Mouse (Mus musculus) midbrain, embryonic 12.5 days (tissue): ENCODE data around the gene Zfp575. TPM values are rescaled to one million over a fixed set of nuclear protein-coding genes. Genes with fewer than 3 reads are reported as not detected.

Experiments
- ATAC-seq: fragments of 200-750 bp; cut with Nextera tagmentation; 2 replicates; pipeline ENCODE4 v1.8.0; 2017; ENCODE audit warnings: low read depth, moderate TSS enrichment, moderate library complexity; ENCODE audit not compliant: low FRiP score
- H3K27ac ChIP-seq: fragments of 300-500 bp; sonication (generic); replicated peaks from 2 replicates; pipeline ENCODE4 v1.5.1; 2016; ENCODE audit warnings: mild to moderate bottlenecking
- H3K27me3 ChIP-seq: fragments of 300-500 bp; sonication (generic); 2 replicates; pipeline ENCODE4 v1.6.1; 2016; ENCODE audit warnings: mild to moderate bottlenecking
- H3K36me3 ChIP-seq: fragments of 300-500 bp; sonication (generic); 2 replicates; pipeline ENCODE4 v1.6.1; 2016
- H3K4me1 ChIP-seq: fragments of 300-500 bp; sonication (generic); 2 replicates; pipeline ENCODE4 v1.6.1; 2016
- H3K4me2 ChIP-seq: fragments of 300-500 bp; sonication (generic); replicated peaks from 2 replicates; pipeline ENCODE4 v1.6.1; 2016; ENCODE audit warnings: mild to moderate bottlenecking, moderate library complexity
- H3K4me3 ChIP-seq: fragments of 300-500 bp; sonication (generic); 2 replicates; pipeline ENCODE4 v1.5.1; 2016; ENCODE audit warnings: mild to moderate bottlenecking
- H3K9ac ChIP-seq: fragments of 300-500 bp; sonication (generic); replicated peaks from 2 replicates; pipeline ENCODE4 v1.6.1; 2016; ENCODE audit warnings: mild to moderate bottlenecking, moderate library complexity
- H3K9me3 ChIP-seq: fragments of 300-500 bp; sonication (generic); 2 replicates; pipeline ENCODE4 v1.6.1; 2016; ENCODE audit warnings: mild to moderate bottlenecking
- WGBS: fragments of 180-500 bp; shearing (Covaris S2); methylation state at CpG from one replicate; pipeline ENCODE4 v1.1.7; 2016; 5-methylcytosine and 5-hydroxymethylcytosine counted together
- polyA plus RNA-seq: library from polyadenylated mRNA; unstranded; fragments of >200 nt; fragmentation: Nextera tagmentation; extraction: Ambion mirVana; gene quantifications from 2 replicates; pipeline ENCODE4 v1.2.1, GENCODE M21; 2016

Gene Zfp575
- polyA plus RNA-seq, 1 experiment from 2014 or later, result 3.7 TPM

- peaks cover 21% of the 10 kb centered on the region for H3K27me3 ChIP-seq
- H3K9ac ChIP-seq, result no peak overlapping the region
- no peak overlapping the region for H3K4me2 ChIP-seq
- ATAC-seq, result no peak
- 71% methylated on average over 4 of the region's 4 CpGs for WGBS
- peaks cover 15% of the 10 kb centered on the region for H3K4me1 ChIP-seq
- no peaks in the 10 kb centered on the region for H3K36me3 ChIP-seq
- H3K4me3 ChIP-seq, result no peak overlapping the region
- H3K27ac ChIP-seq, result no peak overlapping the region
- no peaks in the 10 kb centered on the region for H3K9me3 ChIP-seq
These were observed 10.7 kb upstream of the Zfp575 start for GRCm38 (mm10) chr7:24598121-24598520.

GRCm38 (mm10) chr7:24595464-24595863 is 8.0 kb upstream of the Zfp575 start:
- H3K9ac ChIP-seq, result no peak overlapping the region
- 73% methylated on average over 2 of the region's 2 CpGs for WGBS
- H3K9me3 ChIP-seq, result no peaks in the 10 kb centered on the region
- no peaks in the 10 kb centered on the region for H3K36me3 ChIP-seq
- H3K4me2 ChIP-seq, result no peak overlapping the region
- peaks cover 21% of the 10 kb centered on the region for H3K27me3 ChIP-seq
- H3K4me3 ChIP-seq, result no peak overlapping the region
- ATAC-seq, result no peak
- no peak overlapping the region for H3K27ac ChIP-seq
- peaks cover 16% of the 10 kb centered on the region for H3K4me1 ChIP-seq

- no peaks in the 10 kb centered on the region for H3K9me3 ChIP-seq
- WGBS, result 1% methylated on average over 13 of the region's 13 CpGs
- 0 out of 2 replicates have a peak, but pooled peaks have one; percentile 20 for ATAC-seq
These were observed 6.9 kb upstream of the Zfp575 start for GRCm38 (mm10) chr7:24594309-24594803.

GRCm38 (mm10) chr7:24593621-24594308 is 6.3 kb upstream of the Zfp575 start:
- H3K4me3 ChIP-seq, result peak overlapping the region; percentile 65
- ATAC-seq, result peak; percentile 95
- H3K9ac ChIP-seq, result peak overlapping the region; percentile 77
- no peaks in the 10 kb centered on the region for H3K36me3 ChIP-seq
- peaks cover 16% of the 10 kb centered on the region for H3K4me1 ChIP-seq
- peaks cover 21% of the 10 kb centered on the region for H3K27me3 ChIP-seq
- H3K27ac ChIP-seq, result no peak overlapping the region
- 2% methylated on average over 39 of the region's 39 CpGs for WGBS
- H3K4me2 ChIP-seq, result peak overlapping the region; percentile 70
- H3K9me3 ChIP-seq, result no peaks in the 10 kb centered on the region

More at GRCm38 (mm10) chr7:24594309-24594803, 6.9 kb upstream of the Zfp575 start:
- peaks cover 21% of the 10 kb centered on the region for H3K27me3 ChIP-seq
- no peaks in the 10 kb centered on the region for H3K36me3 ChIP-seq
- H3K4me1 ChIP-seq, result peaks cover 16% of the 10 kb centered on the region
- H3K9ac ChIP-seq, result peak overlapping the region; percentile 77; the same call in 1 of the 2 replicates
- H3K4me3 ChIP-seq, result peak overlapping the region; percentile 65
- peak overlapping the region; percentile 70 for H3K4me2 ChIP-seq
- no peak overlapping the region for H3K27ac ChIP-seq

- H3K27ac ChIP-seq, result no peak overlapping the region
These were observed 5.3 kb upstream of the Zfp575 start for GRCm38 (mm10) chr7:24592781-24593180.

GRCm38 (mm10) chr7:24592163-24592562 is 4.7 kb upstream of the Zfp575 start:
- no peaks in the 10 kb centered on the region for H3K9me3 ChIP-seq
- no peak overlapping the region for H3K4me3 ChIP-seq
- ATAC-seq, result no peak
- H3K36me3 ChIP-seq, result no peaks in the 10 kb centered on the region
- H3K27me3 ChIP-seq, result peaks cover 28% of the 10 kb centered on the region
- H3K27ac ChIP-seq, result no peak overlapping the region
- WGBS, result 67% methylated on average over 4 of the region's 4 CpGs
- peaks cover 22% of the 10 kb centered on the region for H3K4me1 ChIP-seq
- no peak overlapping the region for H3K4me2 ChIP-seq
- H3K9ac ChIP-seq, result no peak overlapping the region

More at GRCm38 (mm10) chr7:24592781-24593180, 5.3 kb upstream of the Zfp575 start:
- Histone ChIP-seq H3K4me2 (no peak overlapping the region), H3K27me3 (peaks cover 26% of the 10 kb centered on the region), H3K9me3 (no peaks in the 10 kb centered on the region), H3K36me3 (no peaks in the 10 kb centered on the region), H3K4me3 (no peak overlapping the region), H3K9ac (no peak overlapping the region), H3K4me1 (peaks cover 17% of the 10 kb centered on the region)
- ATAC-seq, result no peak
- WGBS, result 84% methylated on average over 6 of the region's 6 CpGs

GRCm38 (mm10) chr7:24591735-24592134 is 4.3 kb upstream of the Zfp575 start:
- no peak for ATAC-seq
- no peak overlapping the region for H3K4me3 ChIP-seq
- H3K4me1 ChIP-seq, result peaks cover 26% of the 10 kb centered on the region
- no peak overlapping the region for H3K9ac ChIP-seq
- H3K27me3 ChIP-seq, result peaks cover 32% of the 10 kb centered on the region
- no peak overlapping the region for H3K27ac ChIP-seq
- H3K9me3 ChIP-seq, result no peaks in the 10 kb centered on the region
- no peaks in the 10 kb centered on the region for H3K36me3 ChIP-seq
- no peak overlapping the region for H3K4me2 ChIP-seq
- WGBS, result 77% methylated on average over 5 of the region's 5 CpGs

- Histone ChIP-seq H3K36me3 (no peaks in the 10 kb centered on the region), H3K4me2 (no peak overlapping the region), H3K4me1 (peaks cover 16% of the 10 kb centered on the region; the same call in 1 of the 2 replicates), H3K9me3 (no peaks in the 10 kb centered on the region), H3K27me3 (peaks cover 38% of the 10 kb centered on the region), H3K27ac (no peak overlapping the region), H3K4me3 (no peak overlapping the region), H3K9ac (no peak overlapping the region)
- WGBS, result 90% methylated on average over 13 of the region's 13 CpGs
- no peak for ATAC-seq
These were observed 895 bp upstream of the Zfp575 start for GRCm38 (mm10) chr7:24588336-24588735.

GRCm38 (mm10) chr7:24586828-24587227 is 613 bp downstream of the Zfp575 start:
- H3K4me3 ChIP-seq, result peak overlapping the region; percentile 48
- peaks cover 38% of the 10 kb centered on the region for H3K27me3 ChIP-seq
- peak; percentile 68 for ATAC-seq
- H3K9me3 ChIP-seq, result no peaks in the 10 kb centered on the region
- peak overlapping the region; percentile 59; the same call in 1 of the 2 replicates for H3K9ac ChIP-seq
- no peaks in the 10 kb centered on the region for H3K36me3 ChIP-seq
- 16% methylated on average over 8 of the region's 8 CpGs for WGBS
- H3K27ac ChIP-seq, result no peak overlapping the region
- H3K4me2 ChIP-seq, result peak overlapping the region; percentile 65
- H3K4me1 ChIP-seq, result peaks cover 11% of the 10 kb centered on the region; the same call in 1 of the 2 replicates

GRCm38 (mm10) chr7:24585995-24586394 is 1.4 kb downstream of the Zfp575 start:
- Histone ChIP-seq H3K9me3 (no peaks in the 10 kb centered on the region), H3K4me1 (peaks cover 11% of the 10 kb centered on the region; the same call in 1 of the 2 replicates), H3K4me2 (no peak overlapping the region), H3K27ac (no peak overlapping the region), H3K27me3 (peaks cover 38% of the 10 kb centered on the region), H3K9ac (no peak overlapping the region), H3K4me3 (no peak overlapping the region), H3K36me3 (no peaks in the 10 kb centered on the region)
- 47% methylated on average over 16 of the region's 16 CpGs for WGBS
- ATAC-seq, result no peak

- WGBS, result 88% methylated on average over 6 of the region's 6 CpGs
- no peak for ATAC-seq
- H3K9ac ChIP-seq, result no peak overlapping the region
These were observed 2.6 kb downstream of the Zfp575 start for GRCm38 (mm10) chr7:24584876-24585275.

GRCm38 (mm10) chr7:24577811-24578210 is 9.6 kb downstream of the Zfp575 start:
- Histone ChIP-seq H3K9ac (no peak overlapping the region), H3K4me3 (no peak overlapping the region), H3K9me3 (no peaks in the 10 kb centered on the region), H3K27ac (no peak overlapping the region), H3K4me2 (no peak overlapping the region), H3K36me3 (peaks cover 9% of the 10 kb centered on the region; the same call in 1 of the 2 replicates), H3K27me3 (no peaks in the 10 kb centered on the region), H3K4me1 (no peaks in the 10 kb centered on the region)
- WGBS, result 90% methylated on average over 10 of the region's 10 CpGs
- no peak for ATAC-seq

More at GRCm38 (mm10) chr7:24584876-24585275, 2.6 kb downstream of the Zfp575 start:
- H3K36me3 ChIP-seq, result no peaks in the 10 kb centered on the region
- H3K4me3 ChIP-seq, result no peak overlapping the region
- H3K27ac ChIP-seq, result no peak overlapping the region
- peaks cover 11% of the 10 kb centered on the region; the same call in 1 of the 2 replicates for H3K4me1 ChIP-seq
- H3K9me3 ChIP-seq, result no peaks in the 10 kb centered on the region
- peaks cover 38% of the 10 kb centered on the region for H3K27me3 ChIP-seq
- no peak overlapping the region for H3K4me2 ChIP-seq
